Mouse (Mus musculus) embryonic facial prominence, embryonic 12.5 days (tissue): ENCODE results near the gene Cyp8b1. TPM values are rescaled to one million over a fixed set of nuclear protein-coding genes. Genes with fewer than 3 reads are reported as not detected.
A peak's percentile ranks its signal among the peaks of the same experiment; 100 is the strongest.

Experiments used
- ATAC-seq: fragments of 200-750 bp; cut with Nextera tagmentation; 2 replicates; pipeline ENCODE4 v1.8.0; 2017; ENCODE audit not compliant: insufficient number of reproducible peaks, insufficient read depth, low FRiP score, low TSS enrichment
- H3K27ac ChIP-seq: fragments of 300-500 bp; sonication (generic); 2 replicates; pipeline ENCODE4 v1.5.1; 2016; ENCODE audit warnings: mild to moderate bottlenecking
- H3K27me3 ChIP-seq: fragments of 300-500 bp; sonication (generic); 2 replicates; pipeline ENCODE4 v1.6.1; 2016; ENCODE audit warnings: mild to moderate bottlenecking, moderate library complexity
- H3K36me3 ChIP-seq: fragments of 300-500 bp; sonication (generic); 2 replicates; pipeline ENCODE4 v1.6.1; 2016; ENCODE audit warnings: mild to moderate bottlenecking
- H3K4me1 ChIP-seq: fragments of 300-500 bp; sonication (generic); 2 replicates; pipeline ENCODE4 v1.6.1; 2016
- H3K4me2 ChIP-seq: fragments of 300-500 bp; sonication (generic); replicated peaks from 2 replicates; pipeline ENCODE4 v1.6.1; 2016; ENCODE audit warnings: mild to moderate bottlenecking, moderate library complexity
- H3K4me3 ChIP-seq: fragments of 300-500 bp; sonication (generic); 2 replicates; pipeline ENCODE4 v1.5.1; 2016; ENCODE audit warnings: mild to moderate bottlenecking
- H3K9ac ChIP-seq: fragments of 300-500 bp; sonication (generic); 2 replicates; pipeline ENCODE4 v1.6.1; 2016; ENCODE audit warnings: mild to moderate bottlenecking, moderate library complexity
- H3K9me3 ChIP-seq: fragments of 300-500 bp; sonication (generic); 2 replicates; pipeline ENCODE4 v1.6.1; 2016; ENCODE audit warnings: mild to moderate bottlenecking, moderate library complexity
- WGBS: fragments of 180-500 bp; shearing (Covaris S2); methylation state at CpG from one replicate; pipeline ENCODE4 v1.1.7; 2016; 5-methylcytosine and 5-hydroxymethylcytosine counted together
- polyA plus RNA-seq: library from polyadenylated mRNA; unstranded; fragments of >200 nt; fragmentation: Nextera tagmentation; extraction: Ambion mirVana; gene quantifications from 2 replicates; pipeline ENCODE4 v1.2.1, GENCODE M21; 2016

The Cyp8b1 gene
- polyA plus RNA-seq, 1 experiment from 2014 or later = not detected

GRCm38 (mm10) chr9:121900282-121900855, 15.7 kb downstream of the Cyp8b1 start:
- no peak overlapping the region for H3K9ac ChIP-seq
- no peaks in the 10 kb centered on the region for H3K9me3 ChIP-seq
- H3K4me2 ChIP-seq = no peak overlapping the region
- H3K4me1 ChIP-seq = no peaks in the 10 kb centered on the region
- WGBS = 84% methylated on average over 5 of the region's 5 CpGs
- H3K27me3 ChIP-seq = no peaks in the 10 kb centered on the region
- no peak overlapping the region for H3K4me3 ChIP-seq
- H3K27ac ChIP-seq = no peak overlapping the region
- no peak for ATAC-seq
- H3K36me3 ChIP-seq = no peaks in the 10 kb centered on the region

DNA sequence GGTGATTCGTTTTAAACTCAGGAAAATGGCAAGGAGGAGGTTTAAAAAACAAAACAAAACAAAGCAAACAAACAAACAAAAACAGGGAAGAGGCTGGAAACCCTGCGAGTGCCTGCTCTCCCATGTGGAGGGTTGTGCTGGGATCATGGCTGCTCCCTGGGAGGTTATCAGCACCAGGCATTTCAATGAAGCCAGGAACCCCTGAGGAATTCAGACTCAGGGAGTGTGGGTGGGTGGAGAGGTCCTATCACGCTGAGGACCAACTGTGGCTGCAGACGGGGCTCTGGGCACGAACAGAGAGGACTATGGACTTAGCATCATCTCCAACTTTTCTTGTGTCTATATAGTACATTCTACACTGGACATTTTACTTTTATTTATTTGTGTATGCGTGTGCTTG, 16.8 kb downstream of the Cyp8b1 start:
- Histone ChIP-seq H3K9ac (no peak overlapping the region), H3K4me1 (no peaks in the 10 kb centered on the region), H3K36me3 (no peaks in the 10 kb centered on the region), H3K4me3 (no peak overlapping the region), H3K4me2 (no peak overlapping the region), H3K27ac (no peak overlapping the region), H3K27me3 (no peaks in the 10 kb centered on the region), H3K9me3 (no peaks in the 10 kb centered on the region)
- no peak for ATAC-seq
- WGBS = 73% methylated on average over 6 of the region's 6 CpGs

DNA sequence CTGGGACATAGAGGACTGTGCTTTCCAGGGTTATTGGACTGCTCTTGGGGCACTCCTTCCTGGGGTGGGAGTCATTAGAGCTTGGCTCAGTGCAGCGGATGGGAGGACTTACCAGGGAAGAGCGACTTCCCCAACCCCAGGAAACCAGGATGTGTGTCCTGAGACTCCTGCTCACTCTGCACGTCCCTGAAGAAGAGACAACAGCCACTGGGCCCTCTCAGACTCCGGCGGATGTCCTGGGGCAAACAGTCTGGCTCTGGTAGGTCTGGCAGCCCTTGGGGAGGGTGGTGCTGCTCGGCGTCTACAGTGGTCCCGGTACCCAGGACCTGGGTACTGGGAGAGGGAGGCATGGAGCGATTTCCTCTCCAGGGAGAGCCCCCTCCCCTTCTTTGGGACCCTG, 17.9 kb downstream of the Cyp8b1 start, which contains the start of gene Ackr2:
TSS of gene Ackr2 (plus strand) at position 111 of the 400 bp plus-strand sequence.
- no peak within 1 kb of the TSS for H3K9ac ChIP-seq
- WGBS = 64% methylated on average over 9 of the region's 9 CpGs
- no peaks in the 10 kb centered on the region for H3K4me1 ChIP-seq
- no peak within 1 kb of the TSS for H3K4me2 ChIP-seq
- no peak for ATAC-seq
- no peak within 1 kb of the TSS for H3K27ac ChIP-seq
- no peaks in the 10 kb centered on the region for H3K36me3 ChIP-seq
- no peak within 1 kb of the TSS for H3K4me3 ChIP-seq
- H3K9me3 ChIP-seq = no peaks in the 10 kb centered on the region
- no peaks in the 10 kb centered on the region for H3K27me3 ChIP-seq

GRCm38 (mm10) chr9:121896820-121897219, 19.3 kb downstream of the Cyp8b1 start:
- no peak overlapping the region for H3K27ac ChIP-seq
- WGBS = 76% methylated on average over 4 of the region's 4 CpGs
- H3K4me3 ChIP-seq = no peak overlapping the region
- no peak for ATAC-seq
- no peaks in the 10 kb centered on the region for H3K9me3 ChIP-seq
- H3K4me1 ChIP-seq = no peaks in the 10 kb centered on the region
- no peaks in the 10 kb centered on the region for H3K27me3 ChIP-seq
- no peak overlapping the region for H3K9ac ChIP-seq
- H3K4me2 ChIP-seq = no peak overlapping the region
- H3K36me3 ChIP-seq = no peaks in the 10 kb centered on the region

- H3K9me3 ChIP-seq = no peaks in the 10 kb centered on the region
- no peak overlapping the region for H3K4me2 ChIP-seq
- 68% methylated on average over 7 of the region's 7 CpGs for WGBS
- no peak overlapping the region for H3K27ac ChIP-seq
- H3K4me3 ChIP-seq = no peak overlapping the region
- ATAC-seq = no peak
- H3K4me1 ChIP-seq = peaks cover 3% of the 10 kb centered on the region; the same call in 1 of the 2 replicates
- no peak overlapping the region for H3K9ac ChIP-seq
- no peaks in the 10 kb centered on the region for H3K27me3 ChIP-seq
- H3K36me3 ChIP-seq = no peaks in the 10 kb centered on the region
Measured at GRCm38 (mm10) chr9:121895392-121895993, 20.6 kb downstream of the Cyp8b1 start.

- Histone ChIP-seq H3K27me3 (no peaks in the 10 kb centered on the region), H3K36me3 (no peaks in the 10 kb centered on the region), H3K27ac (no peak overlapping the region), H3K4me1 (peaks cover 3% of the 10 kb centered on the region; the same call in 1 of the 2 replicates), H3K4me3 (no peak overlapping the region), H3K9me3 (no peaks in the 10 kb centered on the region), H3K4me2 (no peak overlapping the region), H3K9ac (no peak overlapping the region)
- 74% methylated on average over 7 of the region's 7 CpGs for WGBS
- ATAC-seq = no peak
Measured at GRCm38 (mm10) chr9:121894447-121894846, 21.7 kb downstream of the Cyp8b1 start.

- no peak for ATAC-seq
- WGBS = 90% methylated on average over 12 of the region's 12 CpGs
- H3K4me1 ChIP-seq = peaks cover 3% of the 10 kb centered on the region; the same call in 1 of the 2 replicates
Measured at GRCm38 (mm10) chr9:121892057-121892687, 23.9 kb downstream of the Cyp8b1 start.

DNA sequence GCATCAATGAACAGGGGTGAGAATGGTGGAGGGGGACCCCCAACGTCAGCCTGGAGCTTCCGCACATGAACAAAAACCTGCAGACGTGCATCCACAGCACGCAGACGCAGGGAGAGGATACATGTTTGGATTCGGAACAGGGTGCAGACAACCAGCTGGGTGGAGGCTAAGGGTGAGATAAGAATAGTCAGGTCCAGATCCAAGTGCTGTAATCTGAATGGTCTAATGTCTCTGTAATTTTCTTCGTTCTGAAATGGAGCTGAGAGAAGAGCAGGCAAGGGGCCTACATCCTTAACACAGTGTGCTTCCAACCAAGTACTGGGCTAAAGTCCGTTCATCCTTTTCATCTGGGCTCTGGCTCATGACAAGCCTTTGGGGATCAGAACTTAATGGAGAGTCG, 24.8 kb downstream of the Cyp8b1 start:
- Histone ChIP-seq H3K27ac (no peak overlapping the region), H3K4me2 (no peak overlapping the region), H3K27me3 (no peaks in the 10 kb centered on the region), H3K9me3 (no peaks in the 10 kb centered on the region), H3K4me1 (peaks cover 3% of the 10 kb centered on the region; the same call in 1 of the 2 replicates), H3K4me3 (no peak overlapping the region), H3K36me3 (no peaks in the 10 kb centered on the region), H3K9ac (no peak overlapping the region)
- ATAC-seq = no peak
- 88% methylated on average over 9 of the region's 9 CpGs for WGBS

More at GRCm38 (mm10) chr9:121892057-121892687, 23.9 kb downstream of the Cyp8b1 start:
- no peaks in the 10 kb centered on the region for H3K36me3 ChIP-seq
- no peaks in the 10 kb centered on the region for H3K9me3 ChIP-seq
- H3K4me3 ChIP-seq = no peak overlapping the region
- no peak overlapping the region for H3K27ac ChIP-seq
- H3K27me3 ChIP-seq = no peaks in the 10 kb centered on the region
- H3K4me2 ChIP-seq = no peak overlapping the region
- H3K9ac ChIP-seq = no peak overlapping the region

DNA sequence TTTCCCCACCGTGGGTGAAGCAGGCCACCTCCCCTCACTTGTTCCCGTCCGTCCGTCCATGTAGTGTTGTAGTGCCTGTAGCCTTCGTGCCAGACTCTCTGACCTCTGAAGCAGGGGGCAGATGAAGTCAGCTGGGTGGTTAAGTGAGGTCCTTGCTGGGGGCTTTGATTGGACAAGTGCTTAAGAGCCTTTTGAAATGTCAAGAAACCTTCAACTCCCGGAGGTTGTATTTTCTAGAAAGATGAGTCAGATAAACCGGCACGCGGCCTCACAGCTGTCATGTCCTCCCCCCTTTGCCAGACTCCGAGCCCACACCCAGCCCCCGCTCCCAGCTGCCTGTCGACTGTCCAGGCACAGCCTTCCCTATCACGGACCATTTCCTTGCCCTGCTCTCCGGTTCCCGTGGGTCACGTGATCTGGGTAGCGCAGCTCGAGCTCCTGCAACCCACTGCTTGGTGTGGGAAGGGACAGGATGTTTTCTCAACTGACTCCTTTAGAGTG, 25.6 kb downstream of the Cyp8b1 start:
- no peak for ATAC-seq
- Histone ChIP-seq H3K27ac (no peak overlapping the region), H3K9me3 (no peaks in the 10 kb centered on the region), H3K4me1 (peaks cover 3% of the 10 kb centered on the region; the same call in 1 of the 2 replicates), H3K36me3 (no peaks in the 10 kb centered on the region), H3K9ac (peak overlapping the region; percentile 30; the same call in 1 of the 2 replicates), H3K4me2 (peak overlapping the region; percentile 33), H3K27me3 (no peaks in the 10 kb centered on the region), H3K4me3 (no peak overlapping the region)
- 28% methylated on average over 18 of the region's 18 CpGs for WGBS

DNA sequence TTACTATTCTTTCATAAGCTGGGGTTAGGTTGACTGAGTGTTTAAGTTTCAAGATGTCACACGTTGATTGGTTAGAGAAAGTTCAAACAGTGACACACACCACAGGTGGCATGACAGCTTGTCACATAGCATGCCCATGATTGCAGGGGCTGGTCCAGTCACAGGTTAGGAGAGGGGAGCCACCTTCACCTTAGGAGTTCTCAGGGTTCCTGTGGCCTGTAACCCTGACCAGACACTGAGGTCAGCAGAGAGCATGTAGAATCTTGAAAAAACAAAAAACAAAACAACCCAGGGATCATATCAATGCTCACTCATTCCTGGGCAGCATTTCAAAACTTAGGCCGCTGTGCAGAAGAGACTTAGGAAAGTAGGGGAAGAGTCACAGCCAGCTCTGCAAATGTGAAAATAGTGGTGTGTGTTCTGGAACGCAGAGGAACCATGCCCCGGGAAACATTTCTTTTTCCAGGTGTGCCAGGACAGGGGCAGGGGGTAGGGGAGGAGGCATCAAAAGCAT, 26.1 kb downstream of the Cyp8b1 start:
- ATAC-seq = no peak
- Histone ChIP-seq H3K36me3 (no peaks in the 10 kb centered on the region), H3K27me3 (no peaks in the 10 kb centered on the region), H3K4me3 (no peak overlapping the region), H3K27ac (no peak overlapping the region), H3K4me1 (peaks cover 3% of the 10 kb centered on the region; the same call in 1 of the 2 replicates), H3K9me3 (no peaks in the 10 kb centered on the region), H3K9ac (peak overlapping the region; percentile 30; the same call in 1 of the 2 replicates), H3K4me2 (peak overlapping the region; percentile 33; the same call in 1 of the 2 replicates)
- 69% methylated on average over 4 of the region's 4 CpGs for WGBS

DNA sequence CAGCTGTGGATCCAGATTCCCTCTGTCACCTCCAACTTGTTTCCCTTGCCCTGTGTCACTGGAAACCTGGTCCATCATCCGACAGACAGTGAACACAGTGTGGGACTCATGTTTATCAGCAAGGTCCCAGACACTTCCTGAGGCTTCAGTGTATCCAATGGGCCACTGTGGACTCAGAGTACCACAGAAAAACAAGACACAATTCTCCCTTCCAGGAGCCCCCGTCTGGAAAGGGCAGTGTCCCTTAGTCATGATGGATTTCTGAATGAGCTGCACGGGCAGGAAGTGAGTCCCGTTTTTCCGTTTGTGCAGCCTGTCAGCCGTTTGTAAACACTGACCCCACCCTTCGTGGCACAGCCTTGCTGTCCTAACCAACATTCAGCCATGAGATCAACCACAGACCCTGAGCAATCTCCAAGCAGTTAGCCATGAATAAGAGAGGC, 34.1 kb downstream of the Cyp8b1 start:
- Histone ChIP-seq H3K27me3 (no peaks in the 10 kb centered on the region), H3K9ac (no peak overlapping the region), H3K9me3 (no peaks in the 10 kb centered on the region), H3K4me3 (no peak overlapping the region), H3K36me3 (no peaks in the 10 kb centered on the region), H3K27ac (no peak overlapping the region), H3K4me1 (no peaks in the 10 kb centered on the region), H3K4me2 (no peak overlapping the region)
- 64% methylated on average over 7 of the region's 7 CpGs for WGBS
- ATAC-seq = no peak
